Mouse (Mus musculus) thymus, adult 2 months (tissue): Measurements from ENCODE around the gene Fkbp15. TPM values are rescaled to one million over a fixed set of nuclear protein-coding genes. Genes with fewer than 3 reads are reported as not detected.

ENCODE experiments used
- DNase-seq: peaks from one replicate; pipeline ENCODE4 v3.0.0; 2021
- H3K27ac ChIP-seq: fragments of 200-500 bp; 2 replicates; pipeline ENCODE4 v1.5.1; 2012; ENCODE audit warnings: low read length, control low read depth; ENCODE audit not compliant: control insufficient read depth, insufficient read depth
- H3K27me3 ChIP-seq: fragments of 200-500 bp; 2 replicates; pipeline ENCODE4 v1.6.1; 2012; ENCODE audit warnings: mild to moderate bottlenecking, low read length, moderate library complexity, mixed read lengths; ENCODE audit not compliant: control insufficient read depth, insufficient read depth
- H3K36me3 ChIP-seq: fragments of 200-500 bp; 2 replicates; pipeline ENCODE4 v1.6.1; 2012; ENCODE audit warnings: mild to moderate bottlenecking, low read length, moderate library complexity; ENCODE audit not compliant: control insufficient read depth, insufficient read depth
- H3K4me1 ChIP-seq: fragments of 200-500 bp; replicated peaks from 2 replicates; pipeline ENCODE4 v1.6.1; 2012; ENCODE audit warnings: low read length; ENCODE audit not compliant: control insufficient read depth, insufficient read depth
- H3K4me3 ChIP-seq: fragments of 200-500 bp; 2 replicates; pipeline ENCODE4 v1.5.1; 2012; ENCODE audit warnings: mild to moderate bottlenecking, low read length, control low read depth, moderate library complexity; ENCODE audit not compliant: control insufficient read depth, insufficient read depth
- CTCF ChIP-seq: fragments of 200-500 bp; IDR thresholded peaks from 2 replicates; pipeline ENCODE4 v1.5.1; 2012; ENCODE audit warnings: mild to moderate bottlenecking, control low read depth, low read length, moderate library complexity, borderline replicate concordance; ENCODE audit not compliant: control insufficient read depth, poor library complexity, insufficient read depth; ENCODE audit errors: extremely low read depth
- POLR2A ChIP-seq: fragments of 200-500 bp; IDR thresholded peaks from 2 replicates; pipeline ENCODE4 v1.6.1; 2012; ENCODE audit warnings: mild to moderate bottlenecking, low read length, control low read depth, moderate library complexity; ENCODE audit not compliant: control insufficient read depth, poor library complexity, insufficient read depth; ENCODE audit errors: extremely low read depth
- WGBS: fragments of 180-500 bp; shearing (Covaris S2); methylation state at CpG from one replicate; pipeline ENCODE4 v1.1.7; 2018; 5-methylcytosine and 5-hydroxymethylcytosine counted together
- polyA plus RNA-seq: library from polyadenylated mRNA; depleted of rRNA; stranded (reverse); fragments of >200 nt; gene quantifications from 2 replicates; pipeline ENCODE4 v1.2.3, GENCODE M21; 2012

The Fkbp15 gene
- polyA plus RNA-seq, 1 experiment = 59.3 TPM

DNA sequence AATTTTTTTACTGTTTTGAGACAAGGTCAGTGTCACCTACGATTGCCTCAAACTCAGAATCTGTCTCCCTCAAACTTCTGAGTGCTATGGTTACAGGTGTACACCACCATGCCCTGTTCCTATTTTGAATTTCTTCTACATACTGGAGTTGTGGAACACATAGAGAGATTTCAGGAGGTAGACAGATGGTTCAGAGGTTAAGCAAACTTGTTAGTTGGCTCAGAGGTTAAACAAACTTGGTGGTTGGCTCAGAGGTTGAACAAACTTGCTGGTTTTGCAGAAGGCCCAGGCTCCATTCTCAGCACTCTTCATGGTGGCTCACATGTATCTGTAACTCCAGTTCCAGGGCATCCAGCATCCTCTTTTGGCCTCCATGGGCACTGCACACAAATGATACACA lies 23.8 kb upstream of the Fkbp15 start:
- Histone ChIP-seq H3K27ac (no peak overlapping the region), H3K4me1 (no peaks in the 10 kb centered on the region), H3K36me3 (no peaks in the 10 kb centered on the region), H3K27me3 (no peaks in the 10 kb centered on the region), H3K4me3 (no peak overlapping the region)
- 93% methylated on average over 1 of the region's 1 CpGs for WGBS
- DNase-seq = no peak
- TF ChIP-seq CTCF = no peak
- no peak for TF ChIP-seq POLR2A

DNA sequence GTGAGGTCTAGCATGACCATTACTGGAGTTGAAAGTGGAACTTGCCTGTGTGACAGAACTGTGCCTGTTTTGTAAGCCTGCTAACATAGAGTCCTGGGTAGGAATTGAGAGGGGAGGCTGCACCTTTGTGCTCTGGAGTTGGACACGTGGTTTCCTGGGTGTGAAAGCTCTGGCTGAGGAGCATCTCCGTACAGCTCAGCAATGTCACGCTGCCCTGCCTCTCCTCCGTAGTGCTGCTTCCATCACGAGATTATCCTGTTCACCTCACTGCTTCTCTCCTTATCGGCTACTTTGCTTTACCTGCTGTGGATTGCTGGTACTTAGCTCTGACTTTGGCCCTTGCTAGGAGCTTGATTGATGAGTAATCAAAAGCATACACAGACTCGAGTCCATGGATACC lies 23.4 kb upstream of the Fkbp15 start:
- TF ChIP-seq POLR2A (no peak), CTCF (no peak)
- H3K27ac ChIP-seq = no peak overlapping the region
- no peak overlapping the region for H3K4me3 ChIP-seq
- DNase-seq = no peak
- 92% methylated on average over 7 of the region's 7 CpGs for WGBS
- no peaks in the 10 kb centered on the region for H3K4me1 ChIP-seq
- H3K27me3 ChIP-seq = no peaks in the 10 kb centered on the region
- H3K36me3 ChIP-seq = no peaks in the 10 kb centered on the region

DNA sequence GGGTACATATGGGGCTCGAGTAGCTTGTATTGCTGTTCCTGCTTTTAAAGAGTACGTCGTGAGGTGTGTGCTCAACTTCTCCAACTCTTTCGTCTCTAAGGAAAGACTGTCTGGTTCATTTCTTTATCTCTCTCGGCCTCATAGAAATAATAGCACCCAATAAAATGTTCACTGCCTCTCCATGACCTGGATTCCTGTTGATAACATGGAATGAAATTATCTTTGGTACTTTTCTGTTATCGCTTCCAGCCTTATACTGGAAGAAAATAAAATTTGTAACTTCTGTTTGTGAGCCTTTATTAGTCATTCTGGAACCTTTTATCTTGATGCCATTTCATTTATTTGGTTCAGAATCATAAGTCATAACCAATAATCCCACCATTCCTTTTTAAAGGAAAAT lies 22.9 kb upstream of the Fkbp15 start:
- 94% methylated on average over 6 of the region's 6 CpGs for WGBS
- no peaks in the 10 kb centered on the region for H3K27me3 ChIP-seq
- H3K4me1 ChIP-seq = no peaks in the 10 kb centered on the region
- TF ChIP-seq POLR2A = no peak
- TF ChIP-seq CTCF = no peak
- no peaks in the 10 kb centered on the region for H3K36me3 ChIP-seq
- DNase-seq = no peak
- H3K27ac ChIP-seq = no peak overlapping the region
- no peak overlapping the region for H3K4me3 ChIP-seq

DNA sequence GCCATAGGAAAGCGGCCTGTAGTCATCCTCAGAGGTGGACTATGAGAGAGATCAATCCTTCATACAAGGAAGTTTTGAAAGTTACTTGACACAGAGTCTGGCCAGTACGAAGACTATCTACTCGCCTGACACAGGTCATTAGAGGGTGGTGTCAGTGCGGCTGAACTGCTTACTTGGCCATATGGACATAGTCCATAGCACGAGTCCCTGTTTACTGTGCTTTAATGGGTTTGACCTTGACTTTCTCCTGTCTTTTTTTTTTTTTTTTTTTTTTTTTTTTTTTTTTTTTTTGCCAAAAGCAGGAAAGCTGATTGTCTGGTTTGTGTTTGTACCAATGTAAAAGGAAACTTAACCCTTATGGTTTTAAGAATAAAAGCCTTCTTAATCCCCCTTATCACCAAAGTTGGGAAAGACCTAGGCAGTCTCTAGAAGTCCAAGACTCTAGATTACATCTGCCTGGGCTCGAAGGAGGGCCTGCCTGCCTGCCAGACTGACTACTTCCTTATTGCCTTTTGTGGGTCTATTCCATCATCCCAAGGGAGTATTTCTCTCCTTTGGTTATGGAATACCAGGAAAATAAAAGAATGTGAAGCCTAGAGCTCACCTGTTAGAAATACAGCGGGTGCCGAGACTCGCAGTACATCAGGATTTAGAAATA lies 19.5 kb upstream of the Fkbp15 start:
- WGBS = 94% methylated on average over 9 of the region's 9 CpGs
- Histone ChIP-seq H3K27me3 (no peaks in the 10 kb centered on the region), H3K36me3 (no peaks in the 10 kb centered on the region), H3K27ac (no peak overlapping the region), H3K4me1 (no peaks in the 10 kb centered on the region), H3K4me3 (no peak overlapping the region)
- TF ChIP-seq CTCF (no peak), POLR2A (no peak)
- DNase-seq = no peak

DNA sequence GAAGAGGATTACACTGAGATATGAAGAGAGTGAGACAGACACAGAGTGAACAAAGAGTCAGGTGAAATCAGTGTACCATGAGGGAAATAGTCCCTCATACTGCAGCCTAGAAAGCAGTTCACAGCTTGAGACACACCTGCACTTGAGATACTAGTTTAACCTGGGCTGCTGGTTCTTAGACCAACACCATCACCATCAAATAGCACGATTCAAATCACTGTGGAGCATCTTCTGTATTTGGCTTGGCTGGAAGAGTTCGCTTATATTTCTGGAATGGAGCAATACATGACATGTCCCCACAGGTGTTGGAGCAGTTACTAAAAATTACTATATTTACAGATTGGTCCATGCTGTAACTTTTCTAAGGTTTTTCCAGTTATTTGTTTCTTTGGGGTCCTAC lies 15.8 kb upstream of the Fkbp15 start:
- no peak overlapping the region for H3K27ac ChIP-seq
- no peak for DNase-seq
- TF ChIP-seq POLR2A (no peak), CTCF (no peak)
- no peak overlapping the region for H3K4me3 ChIP-seq
- H3K36me3 ChIP-seq = no peaks in the 10 kb centered on the region
- H3K4me1 ChIP-seq = no peaks in the 10 kb centered on the region
- no peaks in the 10 kb centered on the region for H3K27me3 ChIP-seq
- WGBS = 95% methylated on average over 2 of the region's 2 CpGs

DNA sequence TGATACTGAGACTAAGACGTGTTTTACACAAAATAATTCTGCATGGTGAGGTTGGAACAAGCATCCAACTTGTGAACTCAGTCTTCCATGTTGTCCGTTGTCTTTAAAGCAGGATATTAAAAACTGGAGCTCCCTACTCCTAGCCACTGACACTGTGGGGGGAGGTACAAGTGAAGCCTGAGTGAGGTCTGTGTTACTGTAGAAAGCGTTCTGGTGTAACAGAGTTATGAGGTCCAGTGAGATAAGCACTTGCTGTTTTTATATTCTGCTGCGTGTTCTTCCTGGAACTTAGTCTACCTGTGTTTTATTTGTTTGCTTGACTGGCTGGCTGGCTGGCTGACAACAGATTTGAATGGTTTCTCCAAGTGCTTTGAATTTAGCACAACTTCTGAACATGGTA lies 14.0 kb upstream of the Fkbp15 start:
- no peaks in the 10 kb centered on the region for H3K4me1 ChIP-seq
- DNase-seq = no peak
- H3K36me3 ChIP-seq = no peaks in the 10 kb centered on the region
- TF ChIP-seq CTCF = no peak
- no peak for TF ChIP-seq POLR2A
- no peak overlapping the region for H3K4me3 ChIP-seq
- no peak overlapping the region for H3K27ac ChIP-seq
- 93% methylated on average over 4 of the region's 4 CpGs for WGBS
- H3K27me3 ChIP-seq = no peaks in the 10 kb centered on the region

DNA sequence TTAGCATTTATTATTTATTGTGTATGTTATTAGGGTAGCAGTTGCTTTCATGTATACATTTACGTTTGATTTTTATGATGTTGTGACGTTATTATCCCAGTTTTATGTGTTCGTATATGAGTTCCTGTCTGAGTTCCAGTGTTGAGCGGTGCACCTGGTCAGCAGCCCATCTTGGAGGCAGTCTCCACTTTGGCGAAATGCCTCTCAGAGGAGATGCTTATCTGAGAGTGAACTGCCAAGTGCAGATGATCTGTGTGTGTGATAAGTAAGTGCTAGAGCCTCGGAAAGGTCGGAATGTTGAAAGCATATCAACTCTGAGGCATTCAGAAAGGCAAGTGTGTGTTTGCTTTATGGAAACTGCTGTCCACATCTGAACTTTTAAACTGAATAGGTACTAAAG lies 13.3 kb upstream of the Fkbp15 start:
- no peak for TF ChIP-seq CTCF
- no peak for TF ChIP-seq POLR2A
- DNase-seq = no peak

More for the DNA sequence above, 13.3 kb upstream of the Fkbp15 start:
- Histone ChIP-seq H3K27me3 (no peaks in the 10 kb centered on the region), H3K4me1 (no peaks in the 10 kb centered on the region), H3K27ac (no peak overlapping the region), H3K36me3 (no peaks in the 10 kb centered on the region), H3K4me3 (no peak overlapping the region)
- 91% methylated on average over 7 of the region's 7 CpGs for whole genome bisulfite sequencing
